Mouse (Mus musculus) embryonic facial prominence, embryonic 11.5 days (tissue): ENCODE measurements around the gene Irgc1. TPM values are rescaled to one million over a fixed set of nuclear protein-coding genes. Genes with fewer than 3 reads are reported as not detected.
"Not testable (repeated sequence)": the region's sequence is repeated elsewhere in the genome, so short reads cannot be mapped to it uniquely, and the experiment has no call there.

Source experiments
- ATAC-seq: fragments of 200-750 bp; cut with Nextera tagmentation; replicated peaks from 2 replicates; pipeline ENCODE4 v1.8.0; 2017; ENCODE audit warnings: low read depth; ENCODE audit not compliant: insufficient number of reproducible peaks, low FRiP score, low TSS enrichment
- DNase-seq: peaks from one replicate; pipeline ENCODE4 v3.0.0-alpha.2; 2015; ENCODE audit warnings: low spot score
- H3K27ac ChIP-seq: fragments of 300-500 bp; sonication (generic); replicated peaks from 2 replicates; pipeline ENCODE4 v1.5.1; 2014; ENCODE audit warnings: mild to moderate bottlenecking, low read depth, low read length, control low read depth
- H3K27me3 ChIP-seq: fragments of 300-500 bp; sonication (generic); 2 replicates; pipeline ENCODE4 v1.6.1; 2014; ENCODE audit warnings: mild to moderate bottlenecking, low read length, moderate library complexity, mixed read lengths; ENCODE audit not compliant: control insufficient read depth, insufficient read depth
- H3K36me3 ChIP-seq: fragments of 300-500 bp; sonication (generic); replicated peaks from 2 replicates; pipeline ENCODE4 v1.6.1; 2014; ENCODE audit warnings: low read depth, mild to moderate bottlenecking, low read length, moderate library complexity, mixed read lengths; ENCODE audit not compliant: control insufficient read depth, insufficient read depth
- H3K4me1 ChIP-seq: fragments of 300-500 bp; sonication (generic); 2 replicates; pipeline ENCODE4 v1.6.1; 2014; ENCODE audit warnings: low read length, mixed read lengths; ENCODE audit not compliant: control insufficient read depth, insufficient read depth
- H3K4me2 ChIP-seq: fragments of 300-500 bp; sonication (generic); 2 replicates; pipeline ENCODE4 v1.6.1; 2014; ENCODE audit warnings: low read depth, mild to moderate bottlenecking, control low read depth, low read length, moderate library complexity
- H3K4me3 ChIP-seq: fragments of 300-500 bp; sonication (generic); 2 replicates; pipeline ENCODE4 v1.5.1; 2014; ENCODE audit warnings: low read depth, low read length, control low read depth
- H3K9ac ChIP-seq: fragments of 300-500 bp; sonication (generic); replicated peaks from 2 replicates; pipeline ENCODE4 v1.6.1; 2014; ENCODE audit warnings: mild to moderate bottlenecking, control low read depth, low read length
- H3K9me3 ChIP-seq: fragments of 300-500 bp; sonication (generic); replicated peaks from 2 replicates; pipeline ENCODE4 v1.6.1; 2016; ENCODE audit warnings: mild to moderate bottlenecking, low read length, inconsistent platforms, mixed read lengths; ENCODE audit not compliant: control insufficient read depth
- WGBS: fragments of 180-500 bp; shearing (Covaris S2); extraction: QIAGEN DNeasy Blood & Tissue Kit; methylation state at CpG from one replicate; pipeline ENCODE4 v1.1.7; 2014; 5-methylcytosine and 5-hydroxymethylcytosine counted together
- polyA plus RNA-seq: library from polyadenylated mRNA; unstranded; fragments of >200 nt; fragmentation: Nextera tagmentation; extraction: Ambion mirVana; gene quantifications from 2 replicates; pipeline ENCODE4 v1.2.1, GENCODE M21; 2014

The Irgc1 gene
- polyA plus RNA-seq, 1 experiment from 2014 or later, result not detected

GRCm38 (mm10) chr7:24413630-24414029 is 38.5 kb downstream of the Irgc1 start:
- H3K4me1 ChIP-seq, result no peaks in the 10 kb centered on the region
- no peak overlapping the region for H3K27ac ChIP-seq
- 78% methylated on average over 3 of the region's 3 CpGs for WGBS
- DNase-seq (no peak), ATAC-seq (no peak)
- H3K27me3 ChIP-seq, result no peaks in the 10 kb centered on the region
- no peaks in the 10 kb centered on the region for H3K9me3 ChIP-seq
- no peak overlapping the region for H3K4me3 ChIP-seq
- H3K4me2 ChIP-seq, result no peak overlapping the region
- no peak overlapping the region for H3K9ac ChIP-seq
- no peaks in the 10 kb centered on the region for H3K36me3 ChIP-seq

GRCm38 (mm10) chr7:24410831-24411230 is 41.3 kb downstream of the Irgc1 start:
- no peak overlapping the region for H3K9ac ChIP-seq
- H3K27ac ChIP-seq, result no peak overlapping the region
- H3K36me3 ChIP-seq, result no peaks in the 10 kb centered on the region
- H3K27me3 ChIP-seq, result no peaks in the 10 kb centered on the region
- H3K4me2 ChIP-seq, result no peak overlapping the region
- H3K4me3 ChIP-seq, result no peak overlapping the region
- H3K9me3 ChIP-seq, result no peaks in the 10 kb centered on the region
- ATAC-seq (no peak), DNase-seq (no peak)
- WGBS, result 88% methylated on average over 3 of the region's 3 CpGs
- H3K4me1 ChIP-seq, result no peaks in the 10 kb centered on the region

- Histone ChIP-seq H3K9me3 (no peaks in the 10 kb centered on the region), H3K36me3 (peaks cover 4% of the 10 kb centered on the region), H3K9ac (no peak overlapping the region), H3K27ac (no peak overlapping the region), H3K27me3 (no peaks in the 10 kb centered on the region), H3K4me2 (no peak overlapping the region), H3K4me1 (no peaks in the 10 kb centered on the region), H3K4me3 (no peak overlapping the region)
- WGBS, result 90% methylated on average over 6 of the region's 6 CpGs
- DNase-seq (no peak), ATAC-seq (no peak)
Observed at GRCm38 (mm10) chr7:24410123-24410522, 42.0 kb downstream of the Irgc1 start.

- Histone ChIP-seq H3K4me1 (no peaks in the 10 kb centered on the region), H3K27me3 (no peaks in the 10 kb centered on the region), H3K4me2 (no peak overlapping the region), H3K4me3 (no peak overlapping the region), H3K36me3 (peaks cover 6% of the 10 kb centered on the region), H3K9ac (no peak overlapping the region), H3K27ac (no peak overlapping the region), H3K9me3 (no peaks in the 10 kb centered on the region)
- DNase-seq (no peak), ATAC-seq (no peak)
- WGBS, result 91% methylated on average over 9 of the region's 9 CpGs
Observed at GRCm38 (mm10) chr7:24408186-24408585, 43.9 kb downstream of the Irgc1 start.

- H3K4me2 ChIP-seq, result no peak overlapping the region
- 0 out of 2 replicates have a peak, but pooled peaks have one; percentile 31 for ATAC-seq
- H3K4me1 ChIP-seq, result no peaks in the 10 kb centered on the region
- 45% methylated on average over 5 of the region's 5 CpGs for WGBS
- no peak overlapping the region for H3K4me3 ChIP-seq
- H3K9ac ChIP-seq, result no peak overlapping the region
- no peak overlapping the region for H3K27ac ChIP-seq
- no peaks in the 10 kb centered on the region for H3K9me3 ChIP-seq
- DNase-seq, result peak; percentile 85
- no peaks in the 10 kb centered on the region for H3K27me3 ChIP-seq
- peaks cover 6% of the 10 kb centered on the region for H3K36me3 ChIP-seq
Observed at GRCm38 (mm10) chr7:24406528-24407344, 45.4 kb downstream of the Irgc1 start.

- H3K36me3 ChIP-seq, result peaks cover 6% of the 10 kb centered on the region
- no peak overlapping the region for H3K4me3 ChIP-seq
- no peaks in the 10 kb centered on the region for H3K9me3 ChIP-seq
- WGBS, result 91% methylated on average over 11 of the region's 13 CpGs
- no peaks in the 10 kb centered on the region for H3K27me3 ChIP-seq
- no peak overlapping the region for H3K9ac ChIP-seq
- ATAC-seq (no peak), DNase-seq (no peak)
- no peak overlapping the region for H3K27ac ChIP-seq
- H3K4me1 ChIP-seq, result no peaks in the 10 kb centered on the region
- H3K4me2 ChIP-seq, result no peak overlapping the region
Observed at GRCm38 (mm10) chr7:24405649-24406048, 46.4 kb downstream of the Irgc1 start.

- WGBS, result 94% methylated on average over 9 of the region's 9 CpGs
- Histone ChIP-seq H3K27ac (no peak overlapping the region), H3K4me2 (no peak overlapping the region), H3K9ac (no peak overlapping the region), H3K4me1 (no peaks in the 10 kb centered on the region), H3K9me3 (no peaks in the 10 kb centered on the region), H3K36me3 (peaks cover 6% of the 10 kb centered on the region), H3K27me3 (no peaks in the 10 kb centered on the region), H3K4me3 (no peak overlapping the region)
- DNase-seq (no peak), ATAC-seq (no peak)
Observed at GRCm38 (mm10) chr7:24402851-24403250, 49.2 kb downstream of the Irgc1 start.

GRCm38 (mm10) chr7:24400489-24400888 is 51.6 kb downstream of the Irgc1 start:
- peak overlapping the region; percentile 58; the same call in 1 of the 2 replicates for H3K4me3 ChIP-seq
- H3K9me3 ChIP-seq, H3K4me1 ChIP-seq, H3K27me3 ChIP-seq, DNase-seq, H3K4me2 ChIP-seq, H3K9ac ChIP-seq, ATAC-seq, H3K27ac ChIP-seq, H3K36me3 ChIP-seq: not testable (repeated sequence)
- WGBS, result 91% methylated on average over 4 of the region's 4 CpGs
